Mouse (Mus musculus): ENCODE results near the gene Vmn2r101.

DNA sequence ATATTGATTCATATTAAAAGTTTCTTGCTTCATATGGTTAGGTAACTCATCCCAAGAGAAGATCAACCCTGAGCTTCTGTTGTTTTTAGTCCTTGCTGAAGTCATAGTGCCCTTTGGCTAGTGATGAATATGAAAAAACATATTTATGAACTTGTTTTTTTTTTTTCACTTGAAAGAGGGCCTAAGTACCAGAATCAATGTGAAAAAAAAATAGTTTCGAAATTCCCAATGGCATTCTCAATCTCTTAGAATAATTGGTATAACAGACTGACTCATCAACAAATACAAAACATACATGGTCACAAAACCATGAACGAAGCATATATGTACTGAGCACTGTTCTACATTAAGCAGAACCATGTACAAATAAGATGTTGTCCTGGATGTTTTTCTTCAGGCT is 83.0 kb downstream of the Vmn2r101 start, which contains the start of gene Vmn2r102:
- TF ChIP-seq CTCF (conservative IDR thresholded peaks at IDR 0.05; ENCODE audit: low read length): no peak
- TF ChIP-seq NANOG (IDR thresholded peaks at IDR 0.05; ENCODE audit: borderline replicate concordance, low read length): no peak

All from E14TG2a.4 (cell line).